Mouse (Mus musculus): ENCODE measurements around the gene Slc37a1. TPM values are rescaled to one million over a fixed set of nuclear protein-coding genes. Genes with fewer than 3 reads are reported as not detected.

The Slc37a1 gene
- total RNA-seq (2021) = 15.5 and 16.3 TPM in 2 replicates
- long read RNA-seq, transcript Slc37a1-201 (20 exons, 3,389 nt) = major isoform, 7 of 12 reads
- long read RNA-seq, partial matches to known transcripts = 1 of 12 reads
- long read RNA-seq, other reads (novel, unspliced or antisense) = 4 of 12 reads

- no peak for DNase-seq
Observed at GRCm38 (mm10) chr17:31286492-31286891, at the start of gene Slc37a1. Slc37a1 (plus strand) TSS chr17:31286792.

GRCm38 (mm10) chr17:31238234-31239020 lies 48.2 kb upstream of the Slc37a1 start:
- no peak for DNase-seq

- DNase-seq = no peak
Observed at GRCm38 (mm10) chr17:31241156-31241555, 45.4 kb upstream of the Slc37a1 start.

- no peak for DNase-seq
Observed at GRCm38 (mm10) chr17:31242764-31243163, 43.8 kb upstream of the Slc37a1 start.

GRCm38 (mm10) chr17:31245321-31245720 lies 41.3 kb upstream of the Slc37a1 start:
- no peak for DNase-seq

- DNase-seq = no peak
Observed at GRCm38 (mm10) chr17:31247144-31247543, 39.4 kb upstream of the Slc37a1 start.

- no peak for DNase-seq
Observed at GRCm38 (mm10) chr17:31253951-31254350, 32.6 kb upstream of the Slc37a1 start.

- peak; percentile 77 for DNase-seq
Observed at GRCm38 (mm10) chr17:31254463-31254931, 32.1 kb upstream of the Slc37a1 start.

GRCm38 (mm10) chr17:31257149-31257548 lies 29.4 kb upstream of the Slc37a1 start:
- no peak for DNase-seq

- no peak for DNase-seq
Observed at GRCm38 (mm10) chr17:31257898-31258297, 28.7 kb upstream of the Slc37a1 start.

GRCm38 (mm10) chr17:31258310-31258865 lies 28.2 kb upstream of the Slc37a1 start:
- DNase-seq = no peak

GRCm38 (mm10) chr17:31259145-31259544 lies 27.4 kb upstream of the Slc37a1 start:
- DNase-seq = no peak

GRCm38 (mm10) chr17:31259825-31260224 lies 26.8 kb upstream of the Slc37a1 start:
- DNase-seq = no peak

- DNase-seq = peak; percentile 93
Observed at GRCm38 (mm10) chr17:31260430-31260829, 26.2 kb upstream of the Slc37a1 start.

GRCm38 (mm10) chr17:31261352-31261751 lies 25.2 kb upstream of the Slc37a1 start:
- DNase-seq = no peak

- DNase-seq = no peak
Observed at GRCm38 (mm10) chr17:31262715-31263114, 23.9 kb upstream of the Slc37a1 start.

GRCm38 (mm10) chr17:31263770-31264169 lies 22.8 kb upstream of the Slc37a1 start:
- DNase-seq = no peak

GRCm38 (mm10) chr17:31264372-31264771 lies 22.2 kb upstream of the Slc37a1 start:
- no peak for DNase-seq

GRCm38 (mm10) chr17:31265171-31265572 lies 21.4 kb upstream of the Slc37a1 start:
- DNase-seq = no peak

GRCm38 (mm10) chr17:31265831-31266230 lies 20.8 kb upstream of the Slc37a1 start:
- DNase-seq = no peak

GRCm38 (mm10) chr17:31266321-31266950 lies 20.2 kb upstream of the Slc37a1 start:
- DNase-seq = no peak

- no peak for DNase-seq
Observed at GRCm38 (mm10) chr17:31267138-31267537, 19.5 kb upstream of the Slc37a1 start.

GRCm38 (mm10) chr17:31267603-31268002 lies 19.0 kb upstream of the Slc37a1 start:
- no peak for DNase-seq

Measured in adrenal gland, postnatal 25 days (tissue).